Mouse (Mus musculus): ENCODE results near the gene Adra2a. TPM values are rescaled to one million over a fixed set of nuclear protein-coding genes. Genes with fewer than 3 reads are reported as not detected.

Adra2a gene
- polyA plus RNA-seq, 1 experiment, result 0.14 TPM

GRCm38 (mm10) chr19:54076362-54077349 is 32.7 kb downstream of the Adra2a start:
- no peak for TF ChIP-seq POLR2A (IDR thresholded peaks at IDR 0.05; ENCODE audit: control insufficient read depth, low read depth, low read length)
- TF ChIP-seq CTCF (IDR thresholded peaks at IDR 0.05; ENCODE audit: control insufficient read depth, insufficient read depth, insufficient replicate concordance, low read depth, low read length), result no peak
- Histone ChIP-seq H3K27me3 (ENCODE audit: control insufficient read depth, insufficient read depth, low read length) (no peaks in the 10 kb centered on the region), H3K36me3 (ENCODE audit: control insufficient read depth, insufficient read depth, low read length) (no peaks in the 10 kb centered on the region), H3K27ac (ENCODE audit: control insufficient read depth, insufficient read depth, low read depth, low read length) (no peak overlapping the region), H3K4me3 (ENCODE audit: control insufficient read depth, low read depth, low read length) (no peak overlapping the region), H3K4me1 (ENCODE audit: control insufficient read depth, insufficient read depth, low read length) (peaks cover 7% of the 10 kb centered on the region; the same call in 1 of the 2 replicates)

- no peak overlapping the region for H3K27ac ChIP-seq (ENCODE audit: control insufficient read depth, insufficient read depth, low read depth, low read length)
- no peak overlapping the region for H3K4me3 ChIP-seq (ENCODE audit: control insufficient read depth, low read depth, low read length)
- H3K36me3 ChIP-seq (ENCODE audit: control insufficient read depth, insufficient read depth, low read length), result no peaks in the 10 kb centered on the region
- H3K4me1 ChIP-seq (ENCODE audit: control insufficient read depth, insufficient read depth, low read length), result no peaks in the 10 kb centered on the region
- TF ChIP-seq CTCF (IDR thresholded peaks at IDR 0.05; ENCODE audit: control insufficient read depth, insufficient read depth, insufficient replicate concordance, low read depth, low read length) (no peak), POLR2A (IDR thresholded peaks at IDR 0.05; ENCODE audit: control insufficient read depth, low read depth, low read length) (no peak)
- no peaks in the 10 kb centered on the region for H3K27me3 ChIP-seq (ENCODE audit: control insufficient read depth, insufficient read depth, low read length)
Observed at GRCm38 (mm10) chr19:54081303-54081702, 37.4 kb downstream of the Adra2a start.

GRCm38 (mm10) chr19:54081716-54082165 is 37.8 kb downstream of the Adra2a start:
- Histone ChIP-seq H3K4me1 (ENCODE audit: control insufficient read depth, insufficient read depth, low read length) (no peaks in the 10 kb centered on the region), H3K36me3 (ENCODE audit: control insufficient read depth, insufficient read depth, low read length) (no peaks in the 10 kb centered on the region), H3K4me3 (ENCODE audit: control insufficient read depth, low read depth, low read length) (no peak overlapping the region), H3K27ac (ENCODE audit: control insufficient read depth, insufficient read depth, low read depth, low read length) (no peak overlapping the region), H3K27me3 (ENCODE audit: control insufficient read depth, insufficient read depth, low read length) (no peaks in the 10 kb centered on the region)
- TF ChIP-seq POLR2A (IDR thresholded peaks at IDR 0.05; ENCODE audit: control insufficient read depth, low read depth, low read length) (no peak), CTCF (IDR thresholded peaks at IDR 0.05; ENCODE audit: control insufficient read depth, insufficient read depth, insufficient replicate concordance, low read depth, low read length) (no peak)

GRCm38 (mm10) chr19:54087319-54087718 is 43.4 kb downstream of the Adra2a start:
- Histone ChIP-seq H3K27me3 (ENCODE audit: control insufficient read depth, insufficient read depth, low read length) (no peaks in the 10 kb centered on the region), H3K27ac (ENCODE audit: control insufficient read depth, insufficient read depth, low read depth, low read length) (no peak overlapping the region), H3K36me3 (ENCODE audit: control insufficient read depth, insufficient read depth, low read length) (no peaks in the 10 kb centered on the region), H3K4me3 (ENCODE audit: control insufficient read depth, low read depth, low read length) (no peak overlapping the region), H3K4me1 (ENCODE audit: control insufficient read depth, insufficient read depth, low read length) (no peaks in the 10 kb centered on the region)
- TF ChIP-seq CTCF (IDR thresholded peaks at IDR 0.05; ENCODE audit: control insufficient read depth, insufficient read depth, insufficient replicate concordance, low read depth, low read length) (no peak), POLR2A (IDR thresholded peaks at IDR 0.05; ENCODE audit: control insufficient read depth, low read depth, low read length) (no peak)

GRCm38 (mm10) chr19:54093599-54093998 is 49.6 kb downstream of the Adra2a start:
- Histone ChIP-seq H3K27me3 (ENCODE audit: control insufficient read depth, insufficient read depth, low read length) (no peaks in the 10 kb centered on the region), H3K36me3 (ENCODE audit: control insufficient read depth, insufficient read depth, low read length) (no peaks in the 10 kb centered on the region), H3K27ac (ENCODE audit: control insufficient read depth, insufficient read depth, low read depth, low read length) (no peak overlapping the region), H3K4me1 (ENCODE audit: control insufficient read depth, insufficient read depth, low read length) (peaks cover 2% of the 10 kb centered on the region), H3K4me3 (ENCODE audit: control insufficient read depth, low read depth, low read length) (no peak overlapping the region)
- no peak for TF ChIP-seq POLR2A (IDR thresholded peaks at IDR 0.05; ENCODE audit: control insufficient read depth, low read depth, low read length)
- no peak for TF ChIP-seq CTCF (IDR thresholded peaks at IDR 0.05; ENCODE audit: control insufficient read depth, insufficient read depth, insufficient replicate concordance, low read depth, low read length)

GRCm38 (mm10) chr19:54095716-54096115 is 51.8 kb downstream of the Adra2a start:
- Histone ChIP-seq H3K27ac (ENCODE audit: control insufficient read depth, insufficient read depth, low read depth, low read length) (no peak overlapping the region), H3K36me3 (ENCODE audit: control insufficient read depth, insufficient read depth, low read length) (no peaks in the 10 kb centered on the region), H3K27me3 (ENCODE audit: control insufficient read depth, insufficient read depth, low read length) (no peaks in the 10 kb centered on the region), H3K4me3 (ENCODE audit: control insufficient read depth, low read depth, low read length) (no peak overlapping the region), H3K4me1 (ENCODE audit: control insufficient read depth, insufficient read depth, low read length) (peaks cover 2% of the 10 kb centered on the region)
- TF ChIP-seq POLR2A (IDR thresholded peaks at IDR 0.05; ENCODE audit: control insufficient read depth, low read depth, low read length) (no peak), CTCF (IDR thresholded peaks at IDR 0.05; ENCODE audit: control insufficient read depth, insufficient read depth, insufficient replicate concordance, low read depth, low read length) (no peak)

GRCm38 (mm10) chr19:54098367-54098766 is 54.4 kb downstream of the Adra2a start:
- H3K4me3 ChIP-seq (ENCODE audit: control insufficient read depth, low read depth, low read length), result no peak overlapping the region
- no peak for TF ChIP-seq CTCF (IDR thresholded peaks at IDR 0.05; ENCODE audit: control insufficient read depth, insufficient read depth, insufficient replicate concordance, low read depth, low read length)
- no peak for TF ChIP-seq POLR2A (IDR thresholded peaks at IDR 0.05; ENCODE audit: control insufficient read depth, low read depth, low read length)

More at GRCm38 (mm10) chr19:54098367-54098766, 54.4 kb downstream of the Adra2a start:
- Histone ChIP-seq H3K36me3 (ENCODE audit: control insufficient read depth, insufficient read depth, low read length) (no peaks in the 10 kb centered on the region), H3K4me1 (ENCODE audit: control insufficient read depth, insufficient read depth, low read length) (peaks cover 2% of the 10 kb centered on the region), H3K27me3 (ENCODE audit: control insufficient read depth, insufficient read depth, low read length) (no peaks in the 10 kb centered on the region), H3K27ac (ENCODE audit: control insufficient read depth, insufficient read depth, low read depth, low read length) (no peak overlapping the region)

Other genes with a start within 250 kb of the Adra2a start
- gene Pdcd4, start 151.9 kb upstream of the Adra2a start, polyA plus RNA-seq (2012; rRNA removed), result 37.1 and 46.6 TPM in 2 replicates
- gene Shoc2, start 99.8 kb upstream of the Adra2a start, polyA plus RNA-seq (2012; rRNA removed), result 7.2 and 9.5 TPM in 2 replicates
- 49.8 and 63.0 TPM in 2 replicates for gene Bbip1, start 99.5 kb upstream of the Adra2a start, polyA plus RNA-seq (2012; rRNA removed)